Comparison of ENCODE assay signal across 18 mouse cellular contexts in the genomic region with DNA sequence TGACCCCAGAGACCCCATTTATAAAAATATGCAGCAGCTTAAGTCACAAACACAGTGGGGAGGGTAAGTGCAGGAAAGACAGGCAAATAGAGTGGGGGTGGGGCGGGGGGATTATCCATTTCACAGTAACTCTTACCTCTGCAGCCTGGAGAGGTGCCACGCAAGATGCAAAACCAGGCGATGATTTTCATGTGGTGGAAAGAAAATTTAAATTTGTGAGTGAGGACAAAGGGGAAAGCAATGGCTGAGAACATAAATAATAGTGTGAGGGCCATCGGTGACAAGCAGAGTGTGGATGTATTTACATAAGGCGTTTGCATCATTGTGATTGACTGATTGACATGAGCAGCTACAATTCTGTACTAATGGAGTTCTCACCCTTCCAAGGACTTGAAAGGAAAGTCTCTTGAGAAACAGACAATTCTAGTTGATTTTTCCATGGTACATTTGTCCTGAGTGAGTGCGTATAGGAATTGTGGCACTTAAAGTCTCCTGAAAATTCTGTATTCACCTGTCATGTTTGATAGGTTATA.
"Had no signal": no experiment of that assay in that cellular context is flagged by ENCODE, and none has a peak within 500 bp of the region (broad histone marks: within the 10 kb centered on the region; RNA-seq: fewer than 3 reads in every experiment).

No protein-coding gene starts in this region.

- H3K27me3 ChIP-seq: limb, embryonic 13.5 days; liver, embryonic 12.5 days; liver, embryonic 15.5 days; lung, embryonic 15.5 days; megakaryocyte, embryonic 14.5 days had no signal

- DNase-seq: kidney, adult 2 months; kidney, postnatal 25 days; layer of hippocampus, adult 9-11 months; liver; lung, adult 18-20 months; lung, postnatal 10 days; lung, postnatal 36 days; thymus, adult 18-20 months; thymus, postnatal 36 days had no signal

- H3K9ac ChIP-seq: limb, embryonic 13.5 days; liver, embryonic 12.5 days; liver, embryonic 15.5 days; lung, embryonic 15.5 days had no signal

- H3K4me3 ChIP-seq: layer of hippocampus, adult 2 months; limb, embryonic 10.5 days; limb, embryonic 13.5 days; liver, embryonic 12.5 days; liver, embryonic 15.5 days; lung, embryonic 15.5 days; megakaryocyte, embryonic 14.5 days; midbrain, embryonic 10.5 days had no signal

- H3K4me2 ChIP-seq: limb, embryonic 13.5 days; liver, embryonic 12.5 days; liver, embryonic 15.5 days; lung, embryonic 15.5 days had no signal

- H3K27ac ChIP-seq: kidney, postnatal 0 days; layer of hippocampus, adult 2 months; limb, embryonic 10.5 days; limb, embryonic 13.5 days; liver, embryonic 12.5 days; liver, embryonic 15.5 days; lung, embryonic 15.5 days; midbrain, embryonic 10.5 days had no signal

- H3K4me1 ChIP-seq: limb, embryonic 13.5 days; liver, embryonic 12.5 days; liver, embryonic 15.5 days; lung, embryonic 15.5 days; megakaryocyte, embryonic 14.5 days had no signal

- ATAC-seq: liver, embryonic 12.5 days had no signal

- H3K9me3 ChIP-seq: limb, embryonic 10.5 days; limb, embryonic 13.5 days; liver, embryonic 12.5 days; liver, embryonic 15.5 days; lung, embryonic 15.5 days; megakaryocyte, embryonic 14.5 days; midbrain, embryonic 10.5 days had no signal

- H3K36me3 ChIP-seq: limb, embryonic 10.5 days; limb, embryonic 13.5 days; liver, embryonic 12.5 days; liver, embryonic 15.5 days; lung, embryonic 15.5 days; midbrain, embryonic 10.5 days had no signal
